Mouse (Mus musculus): Measurements from ENCODE around the gene Sgta.

DNA sequence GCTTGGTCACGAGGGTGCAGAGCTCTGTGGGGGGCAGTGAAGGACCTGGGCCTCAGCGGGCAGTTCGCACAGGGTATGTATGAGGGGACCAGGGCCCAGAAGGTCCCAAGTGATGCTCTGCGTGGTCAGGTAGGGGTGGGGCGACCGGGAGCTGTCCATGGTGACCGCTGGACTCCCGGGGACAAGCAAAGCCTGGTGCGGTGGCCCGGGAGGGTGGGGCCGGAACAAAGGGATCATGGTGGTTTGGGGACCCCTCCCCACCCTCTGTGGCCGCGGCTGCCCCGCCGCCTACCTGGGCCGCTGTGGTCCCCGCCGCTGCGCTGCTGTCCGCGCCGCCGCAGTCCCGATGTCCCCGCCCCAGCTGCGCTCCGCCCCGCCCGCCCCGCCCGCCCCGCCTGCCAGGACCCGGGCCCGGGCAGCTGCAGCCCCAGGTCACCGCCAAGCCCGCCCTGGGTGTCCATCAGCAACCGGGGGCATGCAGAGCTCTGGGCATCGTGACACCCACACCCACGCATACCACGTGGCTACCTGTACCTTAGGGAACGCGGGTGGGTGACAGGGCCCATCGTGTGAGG lies 34.8 kb downstream of the Sgta start:
- no peak for TF ChIP-seq CTCF (IDR thresholded peaks at IDR 0.05; ENCODE audit: extremely low read depth, insufficient read length, insufficient replicate concordance, low read depth, low read length)
- no peak for TF ChIP-seq POLR2A (IDR thresholded peaks at IDR 0.05; ENCODE audit: low read depth, low read length)

Measured in small intestine, adult 2 months (tissue).